Mouse (Mus musculus) mature B cell (primary cell): ENCODE measurements around the gene Atox1.
"Not testable (repeated sequence)": the region's sequence is repeated elsewhere in the genome, so short reads cannot be mapped to it uniquely, and the experiment has no call there.

Source experiments
- in situ Hi-C: fragments of 300-500 bp; cut with MboI; formaldehyde crosslinking; loops from 2 replicates; pipeline ENCODE4 v1.14.3; 2019

Atox1 gene

DNA sequence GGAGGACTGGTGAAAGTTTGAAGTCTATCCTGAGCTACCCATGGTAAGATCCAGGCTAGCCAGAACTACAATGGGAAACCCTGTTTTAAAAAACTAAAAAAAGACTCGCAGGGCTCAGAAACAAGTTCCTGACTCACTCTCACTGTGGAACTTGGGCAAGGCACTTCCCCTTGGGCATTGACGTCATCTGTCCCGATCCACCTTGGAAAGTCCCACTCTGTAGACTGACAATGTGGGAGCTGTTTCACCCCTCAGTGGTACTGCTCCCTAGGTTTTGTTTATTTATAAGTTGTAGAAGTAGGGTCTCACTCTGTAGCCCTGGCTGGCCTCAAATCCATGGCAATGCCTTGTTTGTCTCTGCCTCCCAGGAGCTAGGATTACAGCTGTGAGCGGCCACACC, 7.4 kb downstream of the Atox1 start:
- in situ Hi-C loops: no loop called here

DNA sequence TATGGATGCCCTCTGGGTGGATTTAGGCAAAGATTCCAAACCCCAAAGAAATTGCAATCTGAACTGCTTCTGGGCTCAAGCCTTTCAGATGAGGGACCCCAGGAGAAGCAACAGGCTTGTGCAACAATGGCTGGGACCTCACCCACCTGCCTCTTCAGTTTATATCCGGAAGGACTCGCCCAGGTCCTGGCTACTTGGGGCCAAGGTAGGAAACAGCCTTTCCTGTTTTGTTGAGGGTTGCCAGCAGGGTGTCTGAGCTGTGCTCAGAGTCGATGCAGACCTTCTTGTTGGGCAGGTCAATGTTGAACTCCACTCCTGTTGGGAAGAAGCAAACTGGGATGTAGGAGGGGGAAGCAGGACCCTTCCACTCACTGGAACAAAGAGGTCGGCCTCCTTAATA, 10.7 kb downstream of the Atox1 start:
- in situ Hi-C loops: no loop called here

DNA sequence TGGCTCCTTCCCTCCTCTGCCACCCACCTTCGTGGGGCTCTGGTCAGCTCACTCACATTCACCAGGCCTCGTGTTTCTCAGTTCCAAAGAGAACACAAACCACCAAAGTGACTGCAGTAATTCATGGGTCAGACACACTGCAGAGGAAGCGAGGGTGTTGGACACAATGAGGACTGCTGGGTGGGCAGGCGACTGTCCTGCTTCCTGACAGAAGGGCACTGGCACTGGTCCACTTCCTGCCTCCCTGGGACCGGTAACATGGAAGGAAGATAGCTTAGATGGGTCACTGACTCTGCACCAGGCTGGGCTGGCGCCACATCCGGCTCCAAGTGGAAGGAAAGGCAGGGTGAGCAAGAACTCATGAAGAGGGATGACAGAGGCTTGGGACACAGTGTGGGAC, 11.5 kb downstream of the Atox1 start:
- in situ Hi-C loops: no loop called here

DNA sequence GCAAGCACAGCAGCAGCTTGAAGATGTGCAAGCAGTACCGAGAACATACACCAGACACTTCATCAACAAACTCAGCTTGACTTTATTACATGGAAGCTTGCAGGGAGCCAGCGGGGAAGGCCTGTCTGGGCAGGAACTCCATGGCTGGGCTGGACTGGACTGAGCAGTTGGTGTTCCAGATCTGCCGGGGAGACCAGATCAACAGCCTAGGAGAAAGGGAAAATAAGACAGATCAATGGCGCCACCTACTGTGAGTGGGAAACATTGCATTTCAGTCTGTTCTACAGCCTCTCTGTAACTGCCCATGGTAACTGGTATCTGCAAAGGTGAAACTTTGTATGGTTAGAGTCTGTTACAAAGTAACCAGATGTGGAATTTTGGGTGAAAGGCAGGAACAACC, 14.5 kb downstream of the Atox1 start:
- in situ Hi-C loops: no loop called here

GRCm38 (mm10) chr11:55444772-55445171, 16.3 kb downstream of the Atox1 start:
- in situ Hi-C loops: no loop called here

GRCm38 (mm10) chr11:55439718-55440117, 21.3 kb downstream of the Atox1 start:
- in situ Hi-C loops: no loop called here

GRCm38 (mm10) chr11:55438031-55438430, 23.0 kb downstream of the Atox1 start:
- in situ Hi-C loops: no loop called here

GRCm38 (mm10) chr11:55436089-55436488, 24.9 kb downstream of the Atox1 start:
- in situ Hi-C loops: no loop called here

DNA sequence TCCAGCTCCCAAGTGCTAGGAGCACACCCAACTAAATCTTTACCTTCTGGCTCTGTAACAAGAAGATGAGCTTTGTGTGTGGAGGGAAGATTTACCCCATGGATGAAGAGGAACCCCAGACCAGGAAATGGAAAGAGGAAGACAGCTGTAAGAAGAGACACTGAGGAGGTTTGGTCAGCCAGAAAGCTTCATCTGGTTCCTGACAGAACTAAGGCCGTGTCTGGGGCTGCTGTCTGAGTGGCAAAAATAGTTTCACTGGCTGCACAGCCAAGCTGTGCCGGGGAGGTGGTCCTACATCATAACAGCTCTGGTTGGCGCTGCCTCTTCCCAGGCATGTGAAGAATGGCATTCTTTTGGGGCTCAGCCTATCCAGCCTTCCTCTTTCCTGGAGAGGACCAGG, 28.1 kb downstream of the Atox1 start:
- in situ Hi-C loops: no loop called here

DNA sequence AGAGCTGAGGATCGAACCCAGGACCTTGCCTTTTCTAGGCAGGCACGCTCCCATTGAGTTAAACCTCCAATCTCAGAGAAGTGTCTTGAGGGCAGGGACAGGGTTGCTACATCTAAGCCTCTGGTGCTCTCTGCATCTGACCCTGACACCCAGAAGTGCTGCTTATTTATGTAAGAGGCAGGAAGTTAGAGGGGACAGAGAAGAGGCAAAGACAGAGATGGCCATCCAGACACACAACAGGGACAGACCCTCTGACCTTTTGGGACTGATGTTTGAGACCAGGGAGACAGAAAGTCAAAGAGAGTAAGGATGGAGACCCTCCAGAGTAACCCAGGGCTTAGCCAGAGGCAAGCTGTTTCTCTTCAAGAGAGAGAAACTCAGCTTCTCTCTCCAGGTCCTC, 31.1 kb downstream of the Atox1 start:
- in situ Hi-C loops: no loop called here

DNA sequence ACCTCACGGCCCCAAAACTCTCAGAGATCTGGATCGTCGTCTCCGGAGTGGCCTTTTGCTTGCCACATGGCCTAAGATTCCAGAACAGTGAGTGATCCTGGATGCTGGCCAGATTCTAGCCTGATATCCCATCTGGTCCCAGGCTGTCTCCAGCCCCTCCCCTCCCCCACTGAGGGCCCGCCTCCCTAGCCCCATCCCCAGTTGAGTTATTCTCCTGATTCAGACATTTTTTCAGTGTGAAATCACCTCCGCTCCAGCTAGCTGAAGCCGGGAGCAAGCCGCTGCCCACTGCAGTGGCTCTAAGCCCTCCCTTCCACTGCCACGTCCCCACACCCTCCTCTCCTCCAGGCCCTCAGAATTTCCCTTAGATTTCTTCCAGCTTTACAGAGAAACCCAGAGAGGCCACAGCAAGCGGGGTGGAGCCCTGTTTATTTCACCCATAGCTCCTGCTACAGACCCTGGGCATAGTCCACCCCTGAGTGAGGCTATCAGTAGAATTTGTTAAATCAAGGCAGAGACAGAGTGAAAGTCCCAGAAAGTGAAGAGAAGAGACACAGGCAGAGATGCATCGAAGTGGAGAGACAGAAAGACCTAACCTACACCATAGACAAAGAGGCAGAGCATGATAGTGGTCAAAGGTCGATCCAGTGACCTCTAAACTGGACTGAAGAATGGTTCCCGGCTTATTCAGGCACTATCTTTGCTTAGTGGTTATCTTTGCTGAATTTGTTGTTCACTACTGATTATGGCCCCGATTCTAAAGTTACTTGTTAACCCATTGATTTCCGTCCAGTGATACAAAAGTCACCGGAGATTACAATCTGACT, 32.6 kb downstream of the Atox1 start:
- in situ Hi-C loops: no loop called here

- in situ Hi-C loops: no loop called here
These were observed 36.2 kb downstream of the Atox1 start for GRCm38 (mm10) chr11:55424746-55425360.

GRCm38 (mm10) chr11:55423756-55424155, 37.3 kb downstream of the Atox1 start:
- in situ Hi-C loops: no loop called here

- in situ Hi-C loops: no loop called here
These were observed 38.1 kb downstream of the Atox1 start, which contains the start of gene Sparc for GRCm38 (mm10) chr11:55422978-55423377. Gene Sparc, minus strand, starts transcription at chr11:55423183.

DNA sequence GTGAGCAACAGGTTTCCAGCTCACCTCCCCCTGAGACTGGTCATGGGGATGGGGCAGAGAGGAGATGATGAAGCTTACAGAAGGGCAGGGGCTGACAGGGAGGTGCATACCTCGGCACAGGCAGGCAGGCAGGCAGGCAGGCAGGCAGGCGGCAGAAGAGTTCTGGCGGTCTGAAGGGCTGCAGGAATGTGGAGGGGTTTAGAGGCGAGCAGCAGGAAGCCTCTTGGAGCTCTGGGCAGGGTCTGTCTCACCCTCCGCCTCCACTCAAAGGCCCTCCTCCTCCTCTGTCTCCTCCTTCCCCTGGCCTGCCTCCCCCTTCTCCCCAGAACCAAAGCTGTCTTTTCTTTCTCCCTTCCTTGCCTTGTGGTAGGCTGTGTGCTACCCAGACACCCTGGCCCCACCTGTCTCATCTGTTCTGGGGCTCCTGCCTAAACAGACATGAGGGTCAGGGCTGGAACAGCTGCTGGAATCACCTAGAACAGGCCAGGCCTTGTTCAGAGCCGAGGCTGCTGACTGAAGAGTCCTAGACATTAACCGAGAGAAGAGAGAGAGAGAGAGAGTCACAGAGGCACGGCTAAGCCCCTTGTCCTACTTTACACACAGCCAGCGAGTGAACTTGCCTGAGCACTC, 41.2 kb downstream of the Atox1 start:
- in situ Hi-C loops: no loop called here

DNA sequence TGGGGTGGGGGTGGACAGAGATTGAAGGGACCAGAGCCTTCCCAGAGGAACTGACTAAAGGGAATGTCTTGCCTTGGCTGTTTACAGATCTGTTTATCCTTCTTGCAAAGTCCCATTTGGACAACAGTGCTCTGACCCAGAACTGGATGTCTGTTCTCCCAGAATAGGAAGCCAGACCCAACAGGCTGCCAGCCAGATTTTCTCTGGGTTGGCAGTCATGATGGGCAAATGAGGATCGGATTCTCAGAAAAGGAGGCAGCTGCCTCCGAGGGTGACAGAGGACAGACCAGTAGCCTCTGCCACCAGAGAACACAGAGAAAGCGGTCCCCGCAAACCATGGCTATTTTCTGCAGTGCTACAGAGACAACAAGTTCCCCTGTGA, 41.8 kb downstream of the Atox1 start:
- in situ Hi-C loops: no loop called here

DNA sequence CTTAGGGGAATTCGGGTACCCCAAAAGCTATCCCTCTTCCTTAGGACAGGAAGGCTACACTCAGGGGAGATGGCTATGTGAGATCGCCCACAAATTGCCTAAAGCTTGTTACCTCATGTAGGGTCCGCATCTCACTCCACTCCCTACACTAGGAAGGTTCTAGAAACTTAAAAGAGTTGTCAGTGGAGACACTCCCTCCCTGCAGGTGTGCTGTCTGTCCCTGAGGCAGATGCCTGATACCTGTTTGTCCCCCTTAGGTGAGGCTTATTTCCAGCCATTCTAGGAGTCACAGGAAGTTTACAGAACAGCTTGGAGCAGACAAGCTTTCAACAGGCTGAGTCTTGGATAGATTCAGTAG, 42.4 kb downstream of the Atox1 start:
- in situ Hi-C loops: no loop called here

DNA sequence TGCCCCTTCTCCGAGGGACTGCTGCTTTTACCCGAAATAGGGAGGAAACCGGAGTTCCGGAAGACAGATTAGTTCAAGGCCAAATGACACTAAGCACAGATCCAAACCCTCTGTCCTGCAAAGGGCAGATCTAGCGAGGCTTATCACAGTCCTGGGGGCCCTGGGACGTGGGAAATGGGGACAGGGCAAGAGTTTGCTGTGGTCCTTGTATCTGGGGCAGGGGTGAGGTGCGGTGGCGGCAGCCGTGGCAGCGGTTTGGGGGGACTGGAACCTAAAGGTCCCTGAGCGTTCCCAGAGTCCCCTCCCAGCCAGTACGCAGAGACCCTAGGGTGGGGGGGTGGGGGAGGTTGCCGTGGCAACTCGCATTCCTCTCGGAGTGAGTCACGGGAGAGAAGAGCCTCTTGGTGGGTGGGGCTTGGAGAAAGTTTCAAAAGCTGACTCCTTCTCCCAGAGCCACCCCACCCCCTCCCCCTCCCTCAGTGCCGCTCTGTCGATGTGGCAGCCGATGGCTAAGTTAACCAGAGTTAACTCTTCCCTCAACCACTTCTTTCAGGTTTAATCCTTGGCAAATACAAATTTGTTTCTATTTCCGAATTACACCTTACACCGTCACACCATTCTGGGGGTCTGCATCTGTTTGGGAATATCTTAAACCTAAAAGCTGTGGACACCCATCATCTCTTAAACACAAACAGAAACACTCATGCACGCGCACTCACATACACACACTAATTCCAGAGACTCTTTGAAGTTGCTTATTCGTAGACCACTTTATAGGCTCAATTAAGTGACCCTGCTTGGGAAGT, 42.9 kb downstream of the Atox1 start:
- in situ Hi-C loops: no loop called here

DNA sequence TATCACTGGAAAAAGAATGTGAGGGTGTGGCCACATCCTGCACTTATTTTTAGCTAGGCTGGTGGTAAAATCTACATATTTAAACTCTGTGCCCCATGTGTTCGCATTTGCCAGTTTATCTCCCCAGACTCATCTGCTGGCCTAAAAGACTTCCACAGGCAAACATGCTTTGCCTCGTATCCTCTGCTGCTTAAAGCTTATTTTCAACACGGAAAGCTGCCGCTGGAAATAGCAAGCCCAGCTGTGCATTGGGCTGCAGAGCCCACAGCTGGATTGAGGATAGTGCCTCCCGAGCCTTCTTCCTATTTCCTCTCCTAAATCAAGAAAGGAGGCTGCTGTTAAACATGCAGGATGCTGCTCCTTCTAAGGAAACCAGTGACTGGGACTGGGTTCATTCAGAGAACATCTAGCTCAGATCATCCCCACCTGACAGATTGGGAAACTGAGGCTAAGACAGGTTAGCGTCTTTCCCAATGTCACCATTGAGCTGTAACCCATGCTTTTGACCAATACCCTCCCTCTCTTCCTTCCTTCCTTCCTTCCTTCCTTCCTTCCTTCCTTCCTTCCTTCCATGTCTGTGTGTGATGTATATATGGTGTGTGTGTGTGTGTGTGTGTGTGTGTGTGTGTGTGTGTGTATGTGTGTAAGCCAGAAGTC, 44.3 kb downstream of the Atox1 start:
- in situ Hi-C loops: no loop called here

- in situ Hi-C loops: not testable (repeated sequence)
These were observed 45.3 kb downstream of the Atox1 start for GRCm38 (mm10) chr11:55415731-55416130.

- in situ Hi-C loops: no loop called here
These were observed 45.9 kb downstream of the Atox1 start for GRCm38 (mm10) chr11:55415036-55415704.
